Mouse (Mus musculus): ENCODE measurements around the gene Rhox2g. TPM values are rescaled to one million over a fixed set of nuclear protein-coding genes. Genes with fewer than 3 reads are reported as not detected.
"Not testable (repeated sequence)": the region's sequence is repeated elsewhere in the genome, so short reads cannot be mapped to it uniquely, and the experiment has no call there.

The Rhox2g gene
- not detected in 2 replicates for polyA plus RNA-seq (2014; fragmentation: Nextera tagmentation; extraction: Ambion mirVana)

DNA sequence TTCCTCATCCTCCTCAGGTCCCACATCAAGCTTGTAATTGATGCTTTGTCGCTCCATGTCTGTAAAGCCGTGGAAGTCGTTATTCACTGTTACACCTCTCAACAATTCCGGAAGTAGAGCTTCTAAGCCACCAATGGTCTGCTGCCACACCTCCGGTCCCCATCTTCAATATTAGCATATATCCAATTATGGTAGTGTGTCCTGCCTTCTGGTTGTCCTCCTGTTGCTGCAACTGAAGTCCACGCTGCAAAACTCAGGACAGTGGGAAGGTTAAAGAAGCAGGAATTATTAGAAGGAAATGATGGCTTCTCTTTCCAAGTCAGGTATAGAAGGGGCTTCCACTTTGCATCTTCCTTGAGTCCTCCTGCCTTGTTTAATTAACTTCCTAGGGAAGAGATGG, at the start of gene Rhox2g:
Gene Rhox2g (minus strand): TSS at position 101 of the 400 bp plus-strand sequence.
- not testable (repeated sequence) for ATAC-seq (replicated peaks; ENCODE audit: insufficient number of reproducible peaks, low FRiP score, low TSS enrichment, low read depth)

GRCm38 (mm10) chrX:37692261-37692660, 49.0 kb upstream of the Rhox2g start:
- Histone ChIP-seq H3K27ac (replicated peaks; ENCODE audit: low read depth, low read length) (no peak overlapping the region), H3K27me3 (ENCODE audit: control insufficient read depth, insufficient read depth, low read length) (no peaks in the 10 kb centered on the region), H3K4me2 (ENCODE audit: low read depth, low read length) (no peak overlapping the region), H3K9ac (replicated peaks; ENCODE audit: low read length) (no peak overlapping the region), H3K4me1 (ENCODE audit: control insufficient read depth, insufficient read depth, low read length) (no peaks in the 10 kb centered on the region), H3K36me3 (replicated peaks; ENCODE audit: control insufficient read depth, insufficient read depth, low read depth, low read length) (no peaks in the 10 kb centered on the region), H3K4me3 (ENCODE audit: low read depth, low read length) (no peak overlapping the region), H3K9me3 (replicated peaks; ENCODE audit: control insufficient read depth, low read length) (no peaks in the 10 kb centered on the region)
- DNase-seq (ENCODE audit: low spot score) (no peak), ATAC-seq (replicated peaks; ENCODE audit: insufficient number of reproducible peaks, low FRiP score, low TSS enrichment, low read depth) (no peak)
- WGBS: 83% methylated on average over 2 of the region's 2 CpGs

More for the DNA sequence above, at the start of gene Rhox2g:
- H3K9me3 ChIP-seq (replicated peaks; ENCODE audit: control insufficient read depth, low read length); DNase-seq (ENCODE audit: low spot score); H3K27me3 ChIP-seq (ENCODE audit: control insufficient read depth, insufficient read depth, low read length); H3K4me3 ChIP-seq (ENCODE audit: low read depth, low read length); H3K9ac ChIP-seq (replicated peaks; ENCODE audit: low read length); H3K4me1 ChIP-seq (ENCODE audit: control insufficient read depth, insufficient read depth, low read length); H3K4me2 ChIP-seq (ENCODE audit: low read depth, low read length); H3K27ac ChIP-seq (replicated peaks; ENCODE audit: low read depth, low read length); H3K36me3 ChIP-seq (replicated peaks; ENCODE audit: control insufficient read depth, insufficient read depth, low read depth, low read length): not testable (repeated sequence)
- whole genome bisulfite sequencing: 89% methylated on average over 6 of the region's 6 CpGs

DNA sequence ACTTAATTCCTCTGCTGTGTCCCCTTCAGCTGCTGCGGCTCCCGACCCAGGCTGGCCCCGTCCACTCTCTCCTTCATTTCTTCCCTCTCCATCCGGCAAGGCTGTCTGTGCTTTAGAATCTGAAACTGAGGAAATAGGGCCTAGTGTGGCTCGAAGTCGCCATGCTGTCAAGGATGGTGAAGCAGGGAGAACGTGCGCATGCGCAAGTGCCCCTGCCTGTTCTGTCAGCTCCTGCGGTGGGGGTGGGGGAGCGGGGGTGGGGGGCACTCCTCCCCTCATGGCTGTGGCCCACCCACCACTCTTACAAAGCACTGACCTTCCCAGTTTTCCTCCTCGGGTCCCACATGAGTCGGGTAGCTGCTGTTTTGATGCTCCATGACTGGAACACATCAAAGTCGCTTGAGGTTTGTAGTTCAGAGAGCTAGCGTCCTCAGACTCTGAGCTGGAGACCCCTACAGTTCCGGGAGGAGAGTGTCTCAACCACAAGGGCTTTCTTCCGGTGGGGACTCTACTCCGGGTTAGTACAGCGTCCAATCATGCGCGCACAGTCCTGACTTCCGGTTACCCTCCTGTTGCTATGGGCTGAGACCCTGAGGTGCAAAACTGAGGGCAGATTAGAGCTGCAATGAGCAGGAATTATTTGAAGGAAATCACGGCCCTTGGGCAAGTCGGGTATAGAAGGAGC, 39.9 kb upstream of the Rhox2g start:
- DNase-seq (ENCODE audit: low spot score): no peak
- H3K36me3 ChIP-seq (replicated peaks; ENCODE audit: control insufficient read depth, insufficient read depth, low read depth, low read length): no peaks in the 10 kb centered on the region
- no peaks in the 10 kb centered on the region for H3K27me3 ChIP-seq (ENCODE audit: control insufficient read depth, insufficient read depth, low read length)
- H3K9me3 ChIP-seq (replicated peaks; ENCODE audit: control insufficient read depth, low read length): no peaks in the 10 kb centered on the region
- no peak overlapping the region for H3K9ac ChIP-seq (replicated peaks; ENCODE audit: low read length)
- no peak overlapping the region for H3K4me2 ChIP-seq (ENCODE audit: low read depth, low read length)
- ATAC-seq (replicated peaks; ENCODE audit: insufficient number of reproducible peaks, low FRiP score, low TSS enrichment, low read depth): no peak
- WGBS: 89% methylated on average over 24 of the region's 24 CpGs
- H3K27ac ChIP-seq (replicated peaks; ENCODE audit: low read depth, low read length): no peak overlapping the region
- no peaks in the 10 kb centered on the region for H3K4me1 ChIP-seq (ENCODE audit: control insufficient read depth, insufficient read depth, low read length)
- no peak overlapping the region for H3K4me3 ChIP-seq (ENCODE audit: low read depth, low read length)

GRCm38 (mm10) chrX:37673177-37673576, 29.9 kb upstream of the Rhox2g start, which contains the start of gene Rhox2h:
Gene Rhox2h (minus strand): TSS chrX:37673277.
- H3K9ac ChIP-seq (replicated peaks; ENCODE audit: low read length); DNase-seq (ENCODE audit: low spot score); H3K27me3 ChIP-seq (ENCODE audit: control insufficient read depth, insufficient read depth, low read length); ATAC-seq (replicated peaks; ENCODE audit: insufficient number of reproducible peaks, low FRiP score, low TSS enrichment, low read depth); H3K9me3 ChIP-seq (replicated peaks; ENCODE audit: control insufficient read depth, low read length); H3K36me3 ChIP-seq (replicated peaks; ENCODE audit: control insufficient read depth, insufficient read depth, low read depth, low read length); H3K4me1 ChIP-seq (ENCODE audit: control insufficient read depth, insufficient read depth, low read length); H3K27ac ChIP-seq (replicated peaks; ENCODE audit: low read depth, low read length); H3K4me2 ChIP-seq (ENCODE audit: low read depth, low read length); H3K4me3 ChIP-seq (ENCODE audit: low read depth, low read length): not testable (repeated sequence)
- 90% methylated on average over 8 of the region's 8 CpGs for WGBS

GRCm38 (mm10) chrX:37668664-37669063, 25.4 kb upstream of the Rhox2g start, which contains the start of gene Rhox3h:
Gene Rhox3h (minus strand): TSS chrX:37668764.
- not testable (repeated sequence) for H3K4me2 ChIP-seq (ENCODE audit: low read depth, low read length); H3K9ac ChIP-seq (replicated peaks; ENCODE audit: low read length); H3K27me3 ChIP-seq (ENCODE audit: control insufficient read depth, insufficient read depth, low read length); H3K27ac ChIP-seq (replicated peaks; ENCODE audit: low read depth, low read length); H3K36me3 ChIP-seq (replicated peaks; ENCODE audit: control insufficient read depth, insufficient read depth, low read depth, low read length); H3K4me1 ChIP-seq (ENCODE audit: control insufficient read depth, insufficient read depth, low read length); H3K9me3 ChIP-seq (replicated peaks; ENCODE audit: control insufficient read depth, low read length); DNase-seq (ENCODE audit: low spot score); H3K4me3 ChIP-seq (ENCODE audit: low read depth, low read length); ATAC-seq (replicated peaks; ENCODE audit: insufficient number of reproducible peaks, low FRiP score, low TSS enrichment, low read depth)
- no CpG with 5 or more reads among the region's 3 CpGs for WGBS

DNA sequence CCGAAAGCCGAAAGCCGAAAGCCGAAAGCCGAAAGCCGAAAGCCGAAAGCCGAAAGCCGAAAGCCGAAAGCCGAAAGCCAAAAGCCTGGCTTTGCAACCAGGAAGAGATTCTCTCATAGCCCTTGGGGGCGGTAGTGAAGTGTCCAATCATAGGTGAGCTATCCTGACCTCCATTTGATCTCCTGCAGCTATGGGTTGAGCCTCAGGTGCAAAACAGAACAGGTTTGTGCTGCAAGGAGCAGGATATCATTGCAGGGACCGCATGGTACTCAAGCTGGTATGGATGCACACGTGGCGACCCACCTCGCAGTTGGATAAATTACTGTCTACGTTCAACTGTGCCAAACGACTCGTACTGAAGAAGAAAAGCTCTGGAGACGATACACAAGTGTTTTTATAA, 8.0 kb upstream of the Rhox2g start, which contains the start of gene Rhox4g:
Gene Rhox4g (minus strand): TSS at position 101 of the 400 bp plus-strand sequence.
- not testable (repeated sequence) for DNase-seq (ENCODE audit: low spot score); H3K4me2 ChIP-seq (ENCODE audit: low read depth, low read length); H3K36me3 ChIP-seq (replicated peaks; ENCODE audit: control insufficient read depth, insufficient read depth, low read depth, low read length); H3K4me3 ChIP-seq (ENCODE audit: low read depth, low read length); H3K4me1 ChIP-seq (ENCODE audit: control insufficient read depth, insufficient read depth, low read length); H3K27me3 ChIP-seq (ENCODE audit: control insufficient read depth, insufficient read depth, low read length); ATAC-seq (replicated peaks; ENCODE audit: insufficient number of reproducible peaks, low FRiP score, low TSS enrichment, low read depth); H3K27ac ChIP-seq (replicated peaks; ENCODE audit: low read depth, low read length); H3K9ac ChIP-seq (replicated peaks; ENCODE audit: low read length); H3K9me3 ChIP-seq (replicated peaks; ENCODE audit: control insufficient read depth, low read length)
- 96% methylated on average over 15 of the region's 20 CpGs for WGBS

DNA sequence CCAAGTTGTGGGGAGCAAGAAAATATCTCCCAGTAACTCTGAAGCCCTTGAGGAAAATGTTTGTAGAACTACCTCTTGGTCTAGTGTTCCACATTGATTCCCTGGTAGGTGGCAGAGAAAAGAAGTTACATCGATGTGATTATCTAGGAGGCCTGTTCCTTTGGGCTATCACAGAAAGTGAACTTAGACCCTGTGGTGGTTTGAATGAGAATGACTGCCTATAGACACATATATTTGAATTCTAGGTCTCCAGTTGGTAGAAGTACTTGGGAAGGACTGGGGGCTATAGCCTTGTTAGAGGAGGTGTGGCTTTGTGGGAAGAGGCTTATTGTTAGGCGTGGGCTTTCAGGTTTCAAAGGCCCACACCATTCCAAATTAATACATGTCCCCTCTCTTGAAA, 14.8 kb downstream of the Rhox2g start, which contains the start of gene Rhox3g:
Gene Rhox3g (minus strand): TSS at position 101 of the 400 bp plus-strand sequence.
- H3K4me1 ChIP-seq (ENCODE audit: control insufficient read depth, insufficient read depth, low read length); H3K27me3 ChIP-seq (ENCODE audit: control insufficient read depth, insufficient read depth, low read length); DNase-seq (ENCODE audit: low spot score); H3K4me2 ChIP-seq (ENCODE audit: low read depth, low read length); H3K4me3 ChIP-seq (ENCODE audit: low read depth, low read length); H3K9me3 ChIP-seq (replicated peaks; ENCODE audit: control insufficient read depth, low read length); ATAC-seq (replicated peaks; ENCODE audit: insufficient number of reproducible peaks, low FRiP score, low TSS enrichment, low read depth); H3K36me3 ChIP-seq (replicated peaks; ENCODE audit: control insufficient read depth, insufficient read depth, low read depth, low read length); H3K9ac ChIP-seq (replicated peaks; ENCODE audit: low read length); H3K27ac ChIP-seq (replicated peaks; ENCODE audit: low read depth, low read length): not testable (repeated sequence)
- 77% methylated on average over 2 of the region's 2 CpGs for WGBS

GRCm38 (mm10) chrX:37607604-37608003, 35.7 kb downstream of the Rhox2g start, which contains the start of gene Rhox4f:
Gene Rhox4f (minus strand): TSS chrX:37607704.
- H3K9ac ChIP-seq (replicated peaks; ENCODE audit: low read length); ATAC-seq (replicated peaks; ENCODE audit: insufficient number of reproducible peaks, low FRiP score, low TSS enrichment, low read depth); DNase-seq (ENCODE audit: low spot score); H3K27ac ChIP-seq (replicated peaks; ENCODE audit: low read depth, low read length); H3K9me3 ChIP-seq (replicated peaks; ENCODE audit: control insufficient read depth, low read length); H3K36me3 ChIP-seq (replicated peaks; ENCODE audit: control insufficient read depth, insufficient read depth, low read depth, low read length); H3K4me3 ChIP-seq (ENCODE audit: low read depth, low read length); H3K27me3 ChIP-seq (ENCODE audit: control insufficient read depth, insufficient read depth, low read length); H3K4me1 ChIP-seq (ENCODE audit: control insufficient read depth, insufficient read depth, low read length); H3K4me2 ChIP-seq (ENCODE audit: low read depth, low read length): not testable (repeated sequence)
- WGBS: 89% methylated on average over 13 of the region's 19 CpGs
